Mouse (Mus musculus): ENCODE data around the gene Kat14. TPM values are rescaled to one million over a fixed set of nuclear protein-coding genes. Genes with fewer than 3 reads are reported as not detected.
A peak's percentile ranks its signal among the peaks of the same experiment; 100 is the strongest.
"Not testable (repeated sequence)": the region's sequence is repeated elsewhere in the genome, so short reads cannot be mapped to it uniquely, and the experiment has no call there.

Kat14 gene
- polyA plus RNA-seq, 1 experiment from 2014 or later: 27.5 TPM

GRCm38 (mm10) chr2:144338149-144338548 is 30.6 kb upstream of the Kat14 start:
- not testable (repeated sequence) for H3K9ac ChIP-seq; H3K9me3 ChIP-seq; ATAC-seq (ENCODE audit: low read depth); H3K36me3 ChIP-seq; H3K4me3 ChIP-seq; H3K4me2 ChIP-seq; H3K4me1 ChIP-seq (replicated peaks); H3K27ac ChIP-seq (replicated peaks)
- peaks cover 32% of the 10 kb centered on the region for H3K27me3 ChIP-seq
- 81% methylated on average over 6 of the region's 6 CpGs for WGBS

GRCm38 (mm10) chr2:144343158-144343557 is 25.6 kb upstream of the Kat14 start:
- no peaks in the 10 kb centered on the region for H3K4me1 ChIP-seq (replicated peaks)
- WGBS: 83% methylated on average over 4 of the region's 4 CpGs
- no peaks in the 10 kb centered on the region for H3K27me3 ChIP-seq
- H3K36me3 ChIP-seq: no peaks in the 10 kb centered on the region
- H3K27ac ChIP-seq (replicated peaks): no peak overlapping the region
- no peak overlapping the region for H3K4me2 ChIP-seq
- ATAC-seq (ENCODE audit: low read depth): no peak
- no peak overlapping the region for H3K9ac ChIP-seq
- no peak overlapping the region for H3K4me3 ChIP-seq
- no peaks in the 10 kb centered on the region for H3K9me3 ChIP-seq

- no peak overlapping the region for H3K9ac ChIP-seq
- WGBS: 70% methylated on average over 3 of the region's 3 CpGs
- no peaks in the 10 kb centered on the region for H3K4me1 ChIP-seq (replicated peaks)
- H3K27me3 ChIP-seq: no peaks in the 10 kb centered on the region
- H3K27ac ChIP-seq (replicated peaks): no peak overlapping the region
- ATAC-seq (ENCODE audit: low read depth): no peak
- no peak overlapping the region for H3K4me2 ChIP-seq
- H3K36me3 ChIP-seq: no peaks in the 10 kb centered on the region
- no peak overlapping the region for H3K4me3 ChIP-seq
- H3K9me3 ChIP-seq: no peaks in the 10 kb centered on the region
These were observed 20.3 kb upstream of the Kat14 start for GRCm38 (mm10) chr2:144348525-144348924.

- H3K36me3 ChIP-seq: no peaks in the 10 kb centered on the region
- no peak for ATAC-seq (ENCODE audit: low read depth)
- no peak overlapping the region for H3K27ac ChIP-seq (replicated peaks)
- no peaks in the 10 kb centered on the region for H3K27me3 ChIP-seq
- no peaks in the 10 kb centered on the region for H3K4me1 ChIP-seq (replicated peaks)
- H3K4me2 ChIP-seq: no peak overlapping the region
- H3K4me3 ChIP-seq: no peak overlapping the region
- H3K9me3 ChIP-seq: no peaks in the 10 kb centered on the region
- no peak overlapping the region for H3K9ac ChIP-seq
- 87% methylated on average over 11 of the region's 11 CpGs for WGBS
These were observed 15.9 kb upstream of the Kat14 start for GRCm38 (mm10) chr2:144352843-144353242.

- H3K27ac ChIP-seq (replicated peaks): peak overlapping the region; percentile 95
- H3K4me1 ChIP-seq (replicated peaks): peaks cover 20% of the 10 kb centered on the region
- H3K27me3 ChIP-seq: no peaks in the 10 kb centered on the region
- peak overlapping the region; percentile 89 for H3K9ac ChIP-seq
- H3K36me3 ChIP-seq: peaks cover 12% of the 10 kb centered on the region
- no peaks in the 10 kb centered on the region for H3K9me3 ChIP-seq
- WGBS: 0% methylated on average over 42 of the region's 43 CpGs
- peak overlapping the region; percentile 76 for H3K4me2 ChIP-seq
- peak overlapping the region; percentile 71 for H3K4me3 ChIP-seq
- peak; percentile 90 for ATAC-seq (ENCODE audit: low read depth)
These were observed 238 bp downstream of the Kat14 start for GRCm38 (mm10) chr2:144369020-144369421.

- peak; percentile 55; the same call in 1 of the 2 replicates for ATAC-seq (ENCODE audit: low read depth)
- H3K9me3 ChIP-seq: no peaks in the 10 kb centered on the region
- peak overlapping the region; percentile 95 for H3K27ac ChIP-seq (replicated peaks)
These were observed 728 bp downstream of the Kat14 start for GRCm38 (mm10) chr2:144369511-144369910.

GRCm38 (mm10) chr2:144371566-144371965 is 2.8 kb downstream of the Kat14 start:
- Histone ChIP-seq H3K4me3 (no peak overlapping the region), H3K27ac (replicated peaks) (no peak overlapping the region), H3K9ac (no peak overlapping the region), H3K4me2 (no peak overlapping the region), H3K27me3 (no peaks in the 10 kb centered on the region), H3K9me3 (no peaks in the 10 kb centered on the region), H3K36me3 (peaks cover 37% of the 10 kb centered on the region), H3K4me1 (replicated peaks) (peaks cover 20% of the 10 kb centered on the region)
- 90% methylated on average over 4 of the region's 4 CpGs for WGBS
- ATAC-seq (ENCODE audit: low read depth): no peak

More at GRCm38 (mm10) chr2:144369511-144369910, 728 bp downstream of the Kat14 start:
- Histone ChIP-seq H3K4me1 (replicated peaks) (peaks cover 20% of the 10 kb centered on the region), H3K4me3 (peak overlapping the region; percentile 71), H3K27me3 (no peaks in the 10 kb centered on the region), H3K9ac (peak overlapping the region; percentile 89), H3K4me2 (peak overlapping the region; percentile 76), H3K36me3 (peaks cover 16% of the 10 kb centered on the region)
- WGBS: 2% methylated on average over 12 of the region's 12 CpGs

GRCm38 (mm10) chr2:144373063-144373462 is 4.3 kb downstream of the Kat14 start:
- peaks cover 19% of the 10 kb centered on the region for H3K4me1 ChIP-seq (replicated peaks)
- no peak for ATAC-seq (ENCODE audit: low read depth)
- H3K9ac ChIP-seq: no peak overlapping the region
- peaks cover 50% of the 10 kb centered on the region for H3K36me3 ChIP-seq
- H3K9me3 ChIP-seq: no peaks in the 10 kb centered on the region
- H3K27ac ChIP-seq (replicated peaks): no peak overlapping the region
- no peak overlapping the region for H3K4me3 ChIP-seq
- H3K27me3 ChIP-seq: no peaks in the 10 kb centered on the region
- WGBS: 94% methylated on average over 9 of the region's 9 CpGs
- H3K4me2 ChIP-seq: no peak overlapping the region

- ATAC-seq (ENCODE audit: low read depth): no peak
- no peaks in the 10 kb centered on the region for H3K9me3 ChIP-seq
- H3K4me2 ChIP-seq: no peak overlapping the region
- no peaks in the 10 kb centered on the region for H3K27me3 ChIP-seq
- no peak overlapping the region for H3K27ac ChIP-seq (replicated peaks)
- H3K9ac ChIP-seq: no peak overlapping the region
- WGBS: 93% methylated on average over 10 of the region's 10 CpGs
- peaks cover 8% of the 10 kb centered on the region for H3K4me1 ChIP-seq (replicated peaks)
- peaks cover 70% of the 10 kb centered on the region for H3K36me3 ChIP-seq
- no peak overlapping the region for H3K4me3 ChIP-seq
These were observed 6.4 kb downstream of the Kat14 start for GRCm38 (mm10) chr2:144375063-144375703.

- peaks cover 84% of the 10 kb centered on the region for H3K36me3 ChIP-seq
These were observed 12.5 kb downstream of the Kat14 start for GRCm38 (mm10) chr2:144381293-144381692.

GRCm38 (mm10) chr2:144381741-144382140 is 13.0 kb downstream of the Kat14 start:
- 94% methylated on average over 4 of the region's 4 CpGs for WGBS
- H3K9ac ChIP-seq: no peak overlapping the region
- no peak overlapping the region for H3K4me3 ChIP-seq
- H3K4me1 ChIP-seq (replicated peaks): no peaks in the 10 kb centered on the region
- no peak for ATAC-seq (ENCODE audit: low read depth)
- H3K4me2 ChIP-seq: no peak overlapping the region
- H3K27me3 ChIP-seq: no peaks in the 10 kb centered on the region
- H3K36me3 ChIP-seq: peaks cover 81% of the 10 kb centered on the region
- no peak overlapping the region for H3K27ac ChIP-seq (replicated peaks)
- no peaks in the 10 kb centered on the region for H3K9me3 ChIP-seq

More at GRCm38 (mm10) chr2:144381293-144381692, 12.5 kb downstream of the Kat14 start:
- no peak overlapping the region for H3K4me2 ChIP-seq
- H3K27me3 ChIP-seq: no peaks in the 10 kb centered on the region
- H3K27ac ChIP-seq (replicated peaks): no peak overlapping the region
- no peaks in the 10 kb centered on the region for H3K9me3 ChIP-seq
- no peak overlapping the region for H3K9ac ChIP-seq
- no peaks in the 10 kb centered on the region for H3K4me1 ChIP-seq (replicated peaks)
- WGBS: 86% methylated on average over 3 of the region's 3 CpGs
- ATAC-seq (ENCODE audit: low read depth): no peak
- H3K4me3 ChIP-seq: no peak overlapping the region

GRCm38 (mm10) chr2:144382624-144383138 is 13.9 kb downstream of the Kat14 start:
- Histone ChIP-seq H3K4me1 (replicated peaks) (no peaks in the 10 kb centered on the region), H3K27ac (replicated peaks) (no peak overlapping the region), H3K9me3 (no peaks in the 10 kb centered on the region), H3K27me3 (no peaks in the 10 kb centered on the region), H3K36me3 (peaks cover 77% of the 10 kb centered on the region), H3K9ac (no peak overlapping the region), H3K4me2 (no peak overlapping the region), H3K4me3 (no peak overlapping the region)
- 88% methylated on average over 7 of the region's 7 CpGs for WGBS
- no peak for ATAC-seq (ENCODE audit: low read depth)

- H3K9ac ChIP-seq: no peak overlapping the region
- peaks cover 74% of the 10 kb centered on the region for H3K36me3 ChIP-seq
- no peaks in the 10 kb centered on the region for H3K27me3 ChIP-seq
- no peak overlapping the region for H3K4me2 ChIP-seq
- H3K27ac ChIP-seq (replicated peaks): no peak overlapping the region
- no peak overlapping the region for H3K4me3 ChIP-seq
- WGBS: 84% methylated on average over 2 of the region's 2 CpGs
- no peaks in the 10 kb centered on the region for H3K4me1 ChIP-seq (replicated peaks)
- ATAC-seq (ENCODE audit: low read depth): no peak
- H3K9me3 ChIP-seq: no peaks in the 10 kb centered on the region
These were observed 17.5 kb downstream of the Kat14 start for GRCm38 (mm10) chr2:144386296-144386695.

Data from neural tube, embryonic 13.5 days (tissue).